Comparison of ENCODE assay signal across 8 mouse cellular contexts in genomic region chr14:76414862-76415780, GRCm38 (mm10). TPM values are rescaled to one million over a fixed set of nuclear protein-coding genes. Genes with fewer than 3 reads are reported as not detected.
A peak's percentile ranks its signal among the peaks of the same experiment; 100 is the strongest.
DNase-seq lines count a peak whose midpoint lies in the region; ATAC-seq and TF ChIP-seq lines count a peak whose summit lies in the region.

Gene Tsc22d1, plus strand, starts transcription at chr14:76414961.

- peaks cover 43% of the 10 kb centered on the region for H3K4me1 ChIP-seq in lung, embryonic 15.5 days
- H3K4me1 ChIP-seq in hindbrain, embryonic 11.5 days (replicated peaks; ENCODE audit: control insufficient read depth, insufficient read depth, low read length) = peaks cover 20% of the 10 kb centered on the region
- peaks cover 47% of the 10 kb centered on the region for H3K4me1 ChIP-seq in midbrain, embryonic 12.5 days
- H3K4me1 ChIP-seq in thymus, adult 2 months (replicated peaks; ENCODE audit: control insufficient read depth, insufficient read depth, low read length) = peaks cover 13% of the 10 kb centered on the region

- no peaks in the 10 kb centered on the region for H3K9me3 ChIP-seq in lung, embryonic 15.5 days
- H3K9me3 ChIP-seq in hindbrain, embryonic 11.5 days (ENCODE audit: control insufficient read depth, low read length) = no peaks in the 10 kb centered on the region
- no peaks in the 10 kb centered on the region for H3K9me3 ChIP-seq in midbrain, embryonic 12.5 days

- H3K4me2 ChIP-seq in lung, embryonic 15.5 days = peak within 1 kb of the TSS; percentile 89
- peak within 1 kb of the TSS; percentile 85 for H3K4me2 ChIP-seq in hindbrain, embryonic 11.5 days (replicated peaks; ENCODE audit: low read depth, low read length)
- H3K4me2 ChIP-seq in midbrain, embryonic 12.5 days (replicated peaks) = peak within 1 kb of the TSS; percentile 90

- DNase-seq in lung, postnatal 36 days = no peak
- DNase-seq in cerebellum, adult 9-10 months = peak; percentile 55
- DNase-seq in gastrocnemius, adult 2 months = peak; percentile 70
- no peak for DNase-seq in hindbrain, embryonic 11.5 days (ENCODE audit: low spot score)
- peak; percentile 32 to 45 for DNase-seq in left cerebral cortex, postnatal 14 days (ENCODE audit: low spot score in 2 of 2)
- DNase-seq in thymus, adult 2 months = peak; percentile 52

- peak within 1 kb of the TSS; percentile 94 for H3K4me3 ChIP-seq in lung, embryonic 15.5 days
- H3K4me3 ChIP-seq in gastrocnemius, adult 2 months = peak within 1 kb of the TSS; percentile 96
- peak within 1 kb of the TSS; percentile 96 for H3K4me3 ChIP-seq in hindbrain, embryonic 11.5 days (ENCODE audit: low read depth, low read length)
- H3K4me3 ChIP-seq in midbrain, embryonic 12.5 days = peak within 1 kb of the TSS; percentile 100
- H3K4me3 ChIP-seq in thymus, adult 2 months (ENCODE audit: control insufficient read depth, insufficient read depth, low read length) = peak within 1 kb of the TSS; percentile 51

- ATAC-seq in lung, embryonic 15.5 days (ENCODE audit: borderline replicate concordance, extremely low read depth, low FRiP score, low TSS enrichment) = peak; percentile 13
- peak; percentile 8 for ATAC-seq in hindbrain, embryonic 11.5 days (ENCODE audit: low FRiP score)
- peak; percentile 1 for ATAC-seq in midbrain, embryonic 12.5 days (ENCODE audit: low FRiP score, low read depth)

- peaks cover 13% of the 10 kb centered on the region for H3K36me3 ChIP-seq in lung, embryonic 15.5 days
- H3K36me3 ChIP-seq in hindbrain, embryonic 11.5 days (ENCODE audit: control insufficient read depth, insufficient read depth, low read length) = 0 out of 2 replicates have a peak, but pooled peaks cover 5% of the 10 kb centered on the region
- peaks cover 26% of the 10 kb centered on the region for H3K36me3 ChIP-seq in midbrain, embryonic 12.5 days
- no peaks in the 10 kb centered on the region for H3K36me3 ChIP-seq in thymus, adult 2 months (ENCODE audit: control insufficient read depth, insufficient read depth, low read length)

- TF ChIP-seq POLR2A in thymus, adult 2 months (IDR thresholded peaks at IDR 0.05; ENCODE audit: control insufficient read depth, extremely low read depth, insufficient read depth, low read length, poor library complexity) = 0 out of 2 replicates have a peak, but pooled peaks have one; percentile 20

- TF ChIP-seq CTCF in gastrocnemius, adult 2 months (IDR thresholded peaks at IDR 0.05) = no peak
- TF ChIP-seq CTCF in thymus, adult 2 months (IDR thresholded peaks at IDR 0.05; ENCODE audit: borderline replicate concordance, control insufficient read depth, extremely low read depth, insufficient read depth, low read length, poor library complexity) = no peak

- under 1% methylated on average over 114 of the region's 128 CpGs for WGBS in lung, embryonic 15.5 days
- WGBS in hindbrain, embryonic 11.5 days = 0% methylated on average over 28 of the region's 128 CpGs
- under 1% methylated on average over 68 of the region's 128 CpGs for WGBS in midbrain, embryonic 12.5 days
- WGBS in thymus, adult 2 months = under 1% methylated on average over 122 of the region's 128 CpGs

- peak within 1 kb of the TSS; percentile 80 for H3K9ac ChIP-seq in lung, embryonic 15.5 days
- peak within 1 kb of the TSS; percentile 100 for H3K9ac ChIP-seq in hindbrain, embryonic 11.5 days (ENCODE audit: low read depth, low read length)
- peak within 1 kb of the TSS; percentile 100 for H3K9ac ChIP-seq in midbrain, embryonic 12.5 days (replicated peaks)

- no peaks in the 10 kb centered on the region for H3K27me3 ChIP-seq in lung, embryonic 15.5 days
- H3K27me3 ChIP-seq in hindbrain, embryonic 11.5 days (ENCODE audit: control insufficient read depth, insufficient read depth, low read length) = no peaks in the 10 kb centered on the region
- no peaks in the 10 kb centered on the region for H3K27me3 ChIP-seq in midbrain, embryonic 12.5 days
- no peaks in the 10 kb centered on the region for H3K27me3 ChIP-seq in thymus, adult 2 months (ENCODE audit: control insufficient read depth, insufficient read depth, low read length)

- intact Hi-C loops in gastrocnemius, adult 2 months (cut with DNase I) = loop anchor here (5.0 kb wide), 3 partner anchors 103 to 263 kb away; no protein-coding TSS in a partner anchor
- intact Hi-C loops in left cerebral cortex, postnatal 14 days (cut with DNase I) = loop anchor here (2.0 to 5.0 kb wide), 3 partner anchors 37 to 262 kb away; no protein-coding TSS in a partner anchor

- peak within 1 kb of the TSS; percentile 99 for H3K27ac ChIP-seq in lung, embryonic 15.5 days
- peak within 1 kb of the TSS; percentile 97 for H3K27ac ChIP-seq in gastrocnemius, adult 2 months
- peak within 1 kb of the TSS; percentile 100 for H3K27ac ChIP-seq in hindbrain, embryonic 11.5 days (ENCODE audit: low read depth, low read length)
- H3K27ac ChIP-seq in midbrain, embryonic 12.5 days (replicated peaks) = peak within 1 kb of the TSS; percentile 100
- no peak within 1 kb of the TSS for H3K27ac ChIP-seq in thymus, adult 2 months (ENCODE audit: control insufficient read depth, insufficient read depth, low read length)

RNA-seq across cellular contexts. Expression of gene Tsc22d1, which starts in this region (rescaled TPM):
- 625 and 654 TPM in 2 replicates for polyA plus RNA-seq in lung, embryonic 15.5 days (2015; fragmentation: Nextera tagmentation; extraction: Ambion mirVana)
- 100 to 1,000 TPM; 131 to 151 TPM for total RNA-seq in gastrocnemius, adult 2 months (2021)
- polyA plus RNA-seq in hindbrain, embryonic 11.5 days (2014; fragmentation: Nextera tagmentation; extraction: Ambion mirVana) = 542 and 547 TPM in 2 replicates
- 100 to 1,000 TPM; 559 to 625 TPM for total RNA-seq in left cerebral cortex, postnatal 14 days (2021)
- 436 and 539 TPM in 2 replicates for polyA plus RNA-seq in midbrain, embryonic 12.5 days (2016; fragmentation: Nextera tagmentation; extraction: Ambion mirVana)
- 126 and 142 TPM in 2 replicates for polyA plus RNA-seq in thymus, adult 2 months (2012; rRNA removed)

Comparison
In these comparisons a context has a peak if more than half of its experiments do, and no peak if none do; other contexts are left out.
1. DNase-seq: peak in cerebellum, adult 9-10 months (single experiment), gastrocnemius, adult 2 months (single experiment), left cerebral cortex, postnatal 14 days (2 of 2) and thymus, adult 2 months (single experiment); none in lung, postnatal 36 days (single experiment) and hindbrain, embryonic 11.5 days (single experiment).
2. Peak in every context shown above with its lines, with median percentiles within 50 percentile points of each other: ATAC-seq, H3K4me2 ChIP-seq, H3K4me3 ChIP-seq and H3K9ac ChIP-seq.